Mouse (Mus musculus) forebrain, embryonic 11.5 days (tissue): ENCODE measurements around the gene AL732309.1. TPM values are rescaled to one million over a fixed set of nuclear protein-coding genes. Genes with fewer than 3 reads are reported as not detected.

ENCODE experiments used
- ATAC-seq: fragments of 200-750 bp; cut with Nextera tagmentation; replicated peaks from 2 replicates; pipeline ENCODE4 v1.8.0; 2017; ENCODE audit warnings: moderate TSS enrichment; ENCODE audit not compliant: low FRiP score
- DNase-seq: peaks from one replicate; pipeline ENCODE4 v3.0.0-alpha.2; 2017; ENCODE audit warnings: low spot score
- H3K27ac ChIP-seq: fragments of 300-500 bp; sonication (generic); 2 replicates; pipeline ENCODE4 v1.5.1; 2014; ENCODE audit warnings: low read depth, low read length
- H3K27me3 ChIP-seq: fragments of 300-500 bp; sonication (generic); 2 replicates; pipeline ENCODE4 v1.6.1; 2014; ENCODE audit warnings: mild to moderate bottlenecking, low read length, mixed read lengths; ENCODE audit not compliant: control insufficient read depth, insufficient read depth
- H3K36me3 ChIP-seq: fragments of 300-500 bp; sonication (generic); 2 replicates; pipeline ENCODE4 v1.6.1; 2014; ENCODE audit warnings: mild to moderate bottlenecking, low read length, moderate library complexity, mixed read lengths; ENCODE audit not compliant: control insufficient read depth, insufficient read depth
- H3K4me1 ChIP-seq: fragments of 300-500 bp; sonication (generic); replicated peaks from 2 replicates; pipeline ENCODE4 v1.6.1; 2014; ENCODE audit warnings: low read length, mixed read lengths; ENCODE audit not compliant: control insufficient read depth, insufficient read depth
- H3K4me2 ChIP-seq: fragments of 300-500 bp; sonication (generic); 2 replicates; pipeline ENCODE4 v1.6.1; 2014; ENCODE audit warnings: low read depth, mild to moderate bottlenecking, low read length, moderate library complexity, mixed read lengths; ENCODE audit not compliant: severe bottlenecking
- H3K4me3 ChIP-seq: fragments of 300-500 bp; sonication (generic); 2 replicates; pipeline ENCODE4 v1.5.1; 2014; ENCODE audit warnings: low read depth, low read length
- H3K9ac ChIP-seq: fragments of 300-500 bp; sonication (generic); 2 replicates; pipeline ENCODE4 v1.6.1; 2014; ENCODE audit warnings: low read length
- H3K9me3 ChIP-seq: fragments of 300-500 bp; sonication (generic); 2 replicates; pipeline ENCODE4 v1.6.1; 2016; ENCODE audit warnings: low read length, mixed read lengths; ENCODE audit not compliant: control insufficient read depth
- WGBS: fragments of 180-500 bp; shearing (Covaris S2); extraction: QIAGEN DNeasy Blood & Tissue Kit; methylation state at CpG from one replicate; pipeline ENCODE4 v1.1.7; 2014; 5-methylcytosine and 5-hydroxymethylcytosine counted together
- polyA plus RNA-seq: library from polyadenylated mRNA; unstranded; fragments of >200 nt; fragmentation: Nextera tagmentation; extraction: Ambion mirVana; gene quantifications from 2 replicates; pipeline ENCODE4 v1.2.1, GENCODE M21; 2014

AL732309.1 gene
- polyA plus RNA-seq, 1 experiment from 2014 or later, result 5.1 TPM

GRCm38 (mm10) chr2:25273010-25273409, 26.3 kb upstream of the AL732309.1 start:
- DNase-seq, result no peak
- Histone ChIP-seq H3K27me3 (no peaks in the 10 kb centered on the region), H3K9me3 (no peaks in the 10 kb centered on the region), H3K9ac (peak overlapping the region; percentile 70), H3K4me1 (peaks cover 18% of the 10 kb centered on the region), H3K27ac (no peak overlapping the region), H3K36me3 (peaks cover 5% of the 10 kb centered on the region), H3K4me3 (peak overlapping the region; percentile 91), H3K4me2 (peak overlapping the region; percentile 68)
- 39% methylated on average over 16 of the region's 16 CpGs for WGBS
- no peak for ATAC-seq

GRCm38 (mm10) chr2:25272515-25272914, 25.9 kb upstream of the AL732309.1 start:
- peak; percentile 62 for ATAC-seq
- Histone ChIP-seq H3K4me2 (peak overlapping the region; percentile 68), H3K27ac (no peak overlapping the region), H3K4me3 (peak overlapping the region; percentile 91), H3K9ac (peak overlapping the region; percentile 70), H3K27me3 (no peaks in the 10 kb centered on the region), H3K4me1 (peaks cover 18% of the 10 kb centered on the region), H3K9me3 (no peaks in the 10 kb centered on the region), H3K36me3 (peaks cover 5% of the 10 kb centered on the region)
- no peak for DNase-seq
- WGBS, result under 1% methylated on average over 28 of the region's 29 CpGs

- no peaks in the 10 kb centered on the region for H3K27me3 ChIP-seq
- DNase-seq, result peak; percentile 99
- H3K4me3 ChIP-seq, result peak within 1 kb of the TSS; percentile 91
- H3K9ac ChIP-seq, result peak within 1 kb of the TSS; percentile 70
- H3K4me2 ChIP-seq, result peak within 1 kb of the TSS; percentile 91
- peaks cover 5% of the 10 kb centered on the region for H3K36me3 ChIP-seq
- under 1% methylated on average over 53 of the region's 55 CpGs for whole genome bisulfite sequencing
- peaks cover 18% of the 10 kb centered on the region for H3K4me1 ChIP-seq
- H3K9me3 ChIP-seq, result no peaks in the 10 kb centered on the region
- H3K27ac ChIP-seq, result peak within 1 kb of the TSS; percentile 8; the same call in 1 of the 2 replicates
- ATAC-seq, result peak; percentile 98
These were observed 25.3 kb upstream of the AL732309.1 start, which contains the start of the genes Ssna1 and Anapc2 for GRCm38 (mm10) chr2:25271827-25272511. TSS of gene Ssna1 (minus strand) at chr2:25272438. TSS of gene Anapc2 (plus strand) at chr2:25272478.

- H3K27me3 ChIP-seq, result peaks cover 16% of the 10 kb centered on the region
- no peak overlapping the region for H3K9ac ChIP-seq
- H3K9me3 ChIP-seq, result no peaks in the 10 kb centered on the region
- H3K36me3 ChIP-seq, result no peaks in the 10 kb centered on the region; the same call in 1 of the 2 replicates
- DNase-seq (no peak), ATAC-seq (no peak)
- H3K4me2 ChIP-seq, result no peak overlapping the region
- no peak overlapping the region for H3K27ac ChIP-seq
- WGBS, result 75% methylated on average over 4 of the region's 4 CpGs
- H3K4me1 ChIP-seq, result peaks cover 26% of the 10 kb centered on the region
- H3K4me3 ChIP-seq, result no peak overlapping the region
These were observed 21.2 kb upstream of the AL732309.1 start for GRCm38 (mm10) chr2:25267746-25268309.

GRCm38 (mm10) chr2:25267241-25267640, 20.6 kb upstream of the AL732309.1 start:
- H3K27me3 ChIP-seq, result peaks cover 16% of the 10 kb centered on the region
- DNase-seq (no peak), ATAC-seq (no peak)
- H3K9ac ChIP-seq, result no peak overlapping the region
- H3K4me2 ChIP-seq, result no peak overlapping the region
- no peaks in the 10 kb centered on the region; the same call in 1 of the 2 replicates for H3K36me3 ChIP-seq
- peaks cover 26% of the 10 kb centered on the region for H3K4me1 ChIP-seq
- no peaks in the 10 kb centered on the region for H3K9me3 ChIP-seq
- no peak overlapping the region for H3K27ac ChIP-seq
- H3K4me3 ChIP-seq, result no peak overlapping the region

- Histone ChIP-seq H3K9me3 (no peaks in the 10 kb centered on the region), H3K27me3 (peaks cover 16% of the 10 kb centered on the region), H3K36me3 (no peaks in the 10 kb centered on the region; the same call in 1 of the 2 replicates), H3K4me1 (peaks cover 26% of the 10 kb centered on the region), H3K27ac (no peak overlapping the region), H3K4me3 (no peak overlapping the region), H3K9ac (no peak overlapping the region), H3K4me2 (no peak overlapping the region)
- DNase-seq (no peak), ATAC-seq (no peak)
- WGBS, result 61% methylated on average over 2 of the region's 2 CpGs
These were observed 20.1 kb upstream of the AL732309.1 start for GRCm38 (mm10) chr2:25266720-25267119.

GRCm38 (mm10) chr2:25265897-25266656, 19.4 kb upstream of the AL732309.1 start:
- H3K4me1 ChIP-seq, result peaks cover 19% of the 10 kb centered on the region
- peak overlapping the region; percentile 27; the same call in 1 of the 2 replicates for H3K9ac ChIP-seq
- H3K27me3 ChIP-seq, result peaks cover 16% of the 10 kb centered on the region
- 80% methylated on average over 6 of the region's 6 CpGs for WGBS
- ATAC-seq (no peak), DNase-seq (no peak)
- no peak overlapping the region for H3K4me2 ChIP-seq
- no peaks in the 10 kb centered on the region; the same call in 1 of the 2 replicates for H3K36me3 ChIP-seq
- H3K27ac ChIP-seq, result no peak overlapping the region
- no peaks in the 10 kb centered on the region for H3K9me3 ChIP-seq
- H3K4me3 ChIP-seq, result no peak overlapping the region

GRCm38 (mm10) chr2:25264851-25265250, 18.2 kb upstream of the AL732309.1 start:
- Histone ChIP-seq H3K9ac (no peak overlapping the region), H3K4me3 (no peak overlapping the region), H3K9me3 (no peaks in the 10 kb centered on the region), H3K27ac (no peak overlapping the region), H3K4me2 (no peak overlapping the region), H3K36me3 (no peaks in the 10 kb centered on the region), H3K27me3 (peaks cover 16% of the 10 kb centered on the region), H3K4me1 (peaks cover 16% of the 10 kb centered on the region)
- WGBS, result 80% methylated on average over 3 of the region's 3 CpGs
- DNase-seq (no peak), ATAC-seq (no peak)
